Mouse (Mus musculus) lung, postnatal 25 days (tissue): ENCODE data around the gene Col24a1.
"Not testable (repeated sequence)": the region's sequence is repeated elsewhere in the genome, so short reads cannot be mapped to it uniquely, and the experiment has no call there.

Experiments used
- DNase-seq: peaks from one replicate; pipeline ENCODE4 v3.0.0; 2022; ENCODE audit warnings: low spot score

The Col24a1 gene

DNA sequence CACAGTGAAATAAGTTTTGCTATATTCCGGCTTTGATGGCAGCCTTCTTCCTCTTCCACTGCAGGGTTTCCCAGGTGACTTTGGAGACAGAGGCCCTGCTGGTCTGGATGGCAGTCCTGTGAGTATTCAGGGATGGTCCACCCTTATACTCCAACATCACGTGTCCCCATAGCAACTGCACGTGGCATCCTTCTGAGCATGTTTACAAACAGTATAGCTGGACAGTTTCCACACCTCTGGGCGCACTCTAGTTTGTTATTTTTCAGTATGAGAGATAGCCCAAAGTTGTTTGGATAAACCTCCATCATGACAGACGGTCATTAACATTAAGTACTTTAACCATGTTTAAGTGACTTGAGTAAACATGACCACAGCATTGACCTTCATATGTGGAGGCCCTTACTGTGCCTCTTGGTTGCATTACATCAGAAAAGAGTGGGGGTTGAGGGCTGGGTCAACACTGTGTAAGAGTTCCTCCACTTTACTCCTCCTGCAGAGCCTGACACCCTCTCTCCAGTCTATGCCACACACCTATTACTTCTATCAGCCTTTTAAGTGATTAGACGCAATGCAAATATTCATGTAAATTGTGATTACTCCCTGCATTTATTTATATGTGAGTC, 64.7 kb downstream of the Col24a1 start:
- DNase-seq = no peak

DNA sequence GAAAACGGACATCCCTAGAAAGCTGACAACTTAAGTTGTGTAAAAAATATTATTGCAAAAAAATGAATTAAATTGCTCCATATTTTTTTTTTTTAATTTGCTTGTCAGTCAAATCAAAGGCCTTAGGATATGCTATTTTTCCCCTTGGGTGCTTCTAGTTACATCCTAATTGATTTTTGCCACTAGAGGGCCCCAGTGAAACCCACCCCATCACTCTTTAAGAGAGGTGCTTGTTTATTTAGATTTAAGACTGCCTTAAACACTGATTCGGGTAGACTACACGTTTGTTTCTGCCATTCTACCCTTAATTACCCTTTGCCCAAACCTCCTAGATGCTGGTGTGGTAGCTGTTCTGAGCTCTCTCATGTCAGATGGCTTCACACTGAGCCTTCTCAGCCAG, 73.0 kb downstream of the Col24a1 start:
- DNase-seq = no peak

DNA sequence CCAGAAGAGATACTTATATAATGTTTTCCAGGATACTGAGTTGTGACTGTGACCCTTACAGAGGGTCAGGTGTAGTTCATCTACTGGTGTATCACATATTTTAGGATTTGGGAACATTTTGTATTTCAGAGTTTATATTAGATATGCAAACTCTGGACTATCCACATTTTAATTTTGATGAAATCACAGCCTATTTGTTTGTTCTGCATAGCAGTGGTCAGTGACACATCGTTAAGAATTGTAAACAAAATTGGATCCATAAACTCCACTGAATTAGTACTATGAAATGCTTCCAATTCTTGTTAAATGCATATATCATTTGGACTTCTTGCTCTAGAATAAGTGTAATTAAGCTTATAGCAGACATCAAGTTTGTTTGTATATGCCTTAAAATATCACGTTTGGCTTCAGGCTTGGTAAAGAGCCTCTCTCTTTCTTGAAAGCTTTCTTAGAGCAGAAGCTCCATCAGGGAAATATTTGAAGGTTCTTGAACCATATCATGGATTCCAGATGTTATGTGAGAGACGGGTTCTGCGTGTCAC, 75.0 kb downstream of the Col24a1 start:
- no peak for DNase-seq

DNA sequence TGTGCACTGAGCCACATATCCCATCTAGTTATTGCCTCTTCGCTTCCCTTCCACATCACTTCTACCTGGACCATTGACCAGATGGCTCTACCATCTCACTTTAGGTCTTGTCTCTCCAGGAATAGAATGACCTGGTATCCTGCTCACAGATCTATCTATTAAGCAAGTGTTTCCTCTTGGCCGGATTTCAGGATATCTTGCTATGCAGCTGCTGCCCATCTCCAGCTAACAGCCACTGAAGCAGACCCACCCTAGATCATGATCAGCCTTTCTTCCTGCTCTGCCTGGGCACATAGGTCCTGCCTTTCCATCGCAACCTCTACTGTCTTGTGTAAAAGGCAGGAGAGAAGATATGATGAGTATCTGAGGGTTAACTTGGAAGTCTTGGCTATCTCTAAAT, 84.0 kb downstream of the Col24a1 start:
- no peak for DNase-seq

DNA sequence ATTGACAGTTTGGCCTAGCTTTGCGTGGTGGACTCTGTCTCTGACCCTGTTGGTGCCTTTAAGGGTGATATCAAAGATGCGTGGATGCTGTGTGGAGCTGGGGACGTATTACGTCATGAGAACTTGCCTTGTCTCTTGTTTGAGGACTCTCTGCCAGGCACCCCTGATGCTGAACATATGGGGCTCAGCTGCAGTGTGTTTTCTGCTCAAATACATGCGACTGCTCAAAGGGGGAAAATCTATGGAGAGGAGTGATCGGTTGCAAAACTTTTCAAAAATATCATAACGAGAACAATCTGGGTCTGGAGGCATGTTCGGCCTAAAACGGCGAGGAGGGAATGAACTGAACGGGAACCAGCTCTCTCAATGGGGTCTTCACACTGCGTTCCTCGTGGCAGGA, 90.8 kb downstream of the Col24a1 start:
- DNase-seq = no peak

DNA sequence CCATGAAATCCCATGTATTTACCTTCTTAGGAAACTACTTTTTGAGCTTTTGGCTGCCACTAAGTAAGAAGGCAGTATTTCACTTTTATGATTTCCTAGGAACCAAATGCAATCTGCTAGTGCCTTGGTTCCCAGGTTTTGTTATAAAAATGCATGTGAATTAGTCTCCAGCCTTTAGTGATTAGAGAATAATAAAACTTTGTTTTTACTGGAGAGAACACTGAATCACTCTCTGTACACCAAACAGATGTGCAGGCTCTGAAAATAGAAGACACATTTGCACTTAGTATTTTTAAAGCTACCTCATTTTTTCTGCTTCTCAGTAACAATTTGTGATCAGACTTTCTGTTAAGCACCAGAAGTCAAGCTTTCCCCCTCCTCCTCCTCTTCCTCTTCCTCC, 94.2 kb downstream of the Col24a1 start:
- DNase-seq = no peak

DNA sequence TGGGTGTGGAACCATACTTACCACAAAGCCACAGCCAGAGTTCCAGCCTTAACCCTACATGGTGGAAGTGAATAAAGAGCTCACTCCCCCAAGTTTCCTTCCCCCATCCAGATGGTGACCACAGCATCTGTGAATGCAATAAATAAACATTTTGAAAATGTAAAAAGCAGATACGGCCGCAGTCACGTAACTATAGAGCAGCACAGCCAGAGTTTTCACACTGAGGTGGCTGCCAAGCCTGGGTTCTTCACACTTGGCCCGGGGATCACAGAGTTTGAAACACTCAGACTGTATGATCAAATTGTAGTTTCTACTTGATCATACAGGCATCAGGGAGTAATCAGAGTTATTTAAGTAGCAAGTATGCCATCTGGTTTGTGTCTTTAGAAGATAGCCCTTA, 98.4 kb downstream of the Col24a1 start:
- no peak for DNase-seq

DNA sequence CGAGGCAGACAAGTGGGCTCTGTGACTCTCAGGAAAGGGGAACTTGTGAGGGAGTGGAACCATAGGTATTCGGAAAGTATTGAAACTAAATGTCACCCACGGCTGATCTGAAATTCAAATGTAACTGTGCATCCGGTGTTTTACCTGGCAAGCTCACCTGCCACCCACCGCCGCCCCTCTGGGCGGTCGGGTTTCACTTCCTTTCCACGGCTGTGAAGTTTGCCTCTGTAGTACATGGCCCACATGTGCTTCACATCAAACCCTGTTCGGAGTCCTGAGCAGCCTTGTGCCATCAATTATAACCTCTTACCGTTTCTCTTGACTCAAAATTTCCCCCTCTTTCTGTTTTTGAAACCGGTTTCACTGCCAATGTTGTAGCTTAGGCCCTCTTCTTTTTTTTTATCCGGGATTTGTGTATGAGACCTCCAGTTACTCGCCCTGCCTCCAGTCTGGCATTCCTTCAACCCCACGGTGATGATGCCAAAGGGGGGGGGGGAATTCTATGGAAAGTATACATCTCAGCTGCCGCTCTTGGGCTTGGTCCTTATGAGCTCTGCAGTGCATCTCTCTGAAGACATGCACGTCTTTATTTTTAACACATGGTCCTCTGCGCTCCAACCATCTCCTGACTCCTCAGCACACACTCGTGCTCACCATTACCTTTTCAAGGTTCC, 99.9 kb downstream of the Col24a1 start:
- DNase-seq = no peak

DNA sequence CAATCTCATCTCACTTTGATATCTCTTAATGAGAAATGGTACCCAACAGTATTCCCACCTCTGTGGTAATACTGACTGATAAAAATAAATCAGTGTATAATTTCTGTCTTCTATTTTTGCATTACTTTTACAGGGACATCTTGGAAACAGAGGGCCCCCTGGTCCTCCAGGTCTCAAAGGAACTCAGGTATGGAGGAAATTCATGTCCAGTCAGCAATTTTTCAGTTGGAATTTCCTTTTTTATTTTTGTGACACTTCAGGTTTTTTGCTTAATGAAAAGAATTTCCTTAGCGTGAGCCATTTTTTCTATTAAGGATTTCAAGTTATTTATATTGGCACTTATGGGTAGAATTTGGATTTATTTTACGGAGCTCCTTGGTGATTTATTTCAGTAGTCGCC, 106.9 kb downstream of the Col24a1 start:
- no peak for DNase-seq

DNA sequence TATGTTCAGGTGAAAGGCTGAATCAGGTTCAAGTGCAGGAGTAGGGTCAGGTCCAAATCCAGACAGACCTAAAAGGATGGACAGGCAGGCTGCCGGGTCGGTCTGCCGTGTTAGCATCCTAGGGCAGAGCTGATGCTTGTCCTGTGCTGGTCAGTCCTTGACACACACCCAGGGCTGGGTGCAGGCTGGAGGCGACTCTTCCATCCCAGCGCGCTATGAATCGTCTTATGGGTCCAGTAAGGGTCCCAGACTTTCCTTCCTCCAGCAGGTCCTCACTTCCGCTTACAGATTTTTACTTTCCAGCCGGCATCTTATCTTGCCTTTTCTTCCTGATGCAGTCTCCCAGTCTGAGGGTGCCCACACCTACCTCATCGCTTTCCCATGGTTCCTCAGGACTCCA, 110.0 kb downstream of the Col24a1 start:
- no peak for DNase-seq

DNA sequence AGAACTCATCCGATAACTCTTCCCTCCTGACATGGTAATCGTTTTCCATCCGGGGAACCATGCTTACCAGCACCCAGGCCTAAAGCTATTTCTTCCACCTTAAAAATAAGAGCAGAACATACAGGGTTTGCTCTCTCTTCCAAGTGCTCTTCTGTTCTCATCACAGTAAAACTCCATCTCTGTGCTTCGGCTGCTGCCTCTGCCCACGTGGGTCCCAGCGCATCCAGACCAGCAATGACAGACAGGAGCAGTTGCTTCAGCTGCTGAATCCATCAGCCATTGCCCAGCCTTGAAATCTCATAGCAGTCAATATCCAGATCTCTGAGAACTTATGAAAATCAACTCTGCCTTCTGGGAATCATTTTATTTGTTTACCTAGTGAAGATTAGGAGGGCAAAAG, 110.7 kb downstream of the Col24a1 start:
- DNase-seq = no peak

DNA sequence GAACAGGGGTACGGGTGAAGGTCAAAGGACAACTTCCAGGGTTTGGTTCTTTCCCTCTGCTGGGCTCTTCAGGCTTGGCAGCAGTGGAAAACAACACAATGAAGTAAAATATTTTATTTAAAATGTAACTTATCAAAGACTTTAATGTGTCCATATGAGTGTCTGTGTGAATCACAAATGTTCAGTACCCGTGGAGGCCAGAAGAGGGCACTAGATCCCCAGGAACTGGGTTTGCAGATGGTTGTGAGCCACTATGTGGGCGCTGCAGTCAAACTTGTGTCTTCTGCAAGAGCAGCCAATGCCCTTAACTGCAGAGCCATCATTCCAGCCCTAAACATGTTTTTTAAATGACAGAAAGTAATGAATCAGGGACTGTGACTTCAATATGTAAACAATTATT, 115.8 kb downstream of the Col24a1 start:
- DNase-seq = no peak

DNA sequence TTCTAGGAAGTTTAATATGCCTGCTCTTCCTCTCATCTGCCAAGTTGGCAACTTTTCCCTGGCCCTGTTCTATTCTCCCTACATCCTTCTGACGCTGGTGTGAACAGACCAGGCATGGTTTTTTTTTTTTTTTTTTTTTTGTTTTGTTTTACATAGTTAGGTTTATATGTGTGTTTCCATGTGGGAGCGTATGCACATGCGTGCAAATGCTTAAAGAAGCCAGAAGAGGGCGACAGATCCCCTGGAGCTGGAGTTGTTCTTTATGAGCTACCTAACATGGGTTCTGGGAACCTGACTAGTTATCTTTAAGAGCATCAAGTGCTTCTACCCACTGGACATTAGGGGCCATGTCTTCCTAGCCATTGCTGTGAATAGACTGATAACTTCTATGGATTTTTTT, 119.9 kb downstream of the Col24a1 start:
- no peak for DNase-seq

DNA sequence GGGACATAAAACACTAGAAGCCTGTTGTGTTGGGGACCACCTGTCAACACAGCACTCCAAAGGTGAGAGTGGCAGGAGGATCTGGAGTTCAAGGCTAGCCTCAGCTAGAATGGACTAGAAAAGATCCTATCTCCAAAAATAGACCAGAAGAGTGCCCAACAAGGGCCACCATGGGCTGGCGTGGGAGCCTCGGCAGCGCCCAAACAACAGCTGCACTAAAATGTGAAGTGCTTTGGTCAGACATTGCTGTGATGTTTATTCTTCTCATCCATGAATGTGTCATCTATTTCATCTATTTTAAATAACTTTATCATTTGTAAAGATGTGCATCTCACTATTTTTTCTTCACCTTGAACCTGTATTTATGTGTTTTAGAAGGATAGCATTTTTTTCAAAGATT, 122.1 kb downstream of the Col24a1 start:
- no peak for DNase-seq

DNA sequence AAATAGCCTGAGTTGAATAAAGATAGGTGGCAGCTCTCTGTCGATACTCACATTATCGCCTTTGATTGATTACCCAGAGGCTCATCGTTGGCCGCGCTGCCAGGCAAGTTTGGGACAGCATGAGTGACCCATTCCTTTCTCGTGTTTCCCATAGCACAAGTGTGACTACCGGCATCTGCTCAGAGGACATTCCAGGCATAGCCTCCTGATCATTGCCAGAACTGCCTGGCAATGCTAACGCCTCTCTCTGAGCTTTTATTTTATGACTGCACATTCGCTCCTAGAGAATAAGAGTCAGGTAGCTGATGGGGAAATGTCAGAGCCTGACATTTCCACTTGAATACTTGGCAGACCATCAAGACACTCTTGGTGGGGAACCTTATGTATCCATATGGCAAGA, 125.5 kb downstream of the Col24a1 start:
- no peak for DNase-seq

DNA sequence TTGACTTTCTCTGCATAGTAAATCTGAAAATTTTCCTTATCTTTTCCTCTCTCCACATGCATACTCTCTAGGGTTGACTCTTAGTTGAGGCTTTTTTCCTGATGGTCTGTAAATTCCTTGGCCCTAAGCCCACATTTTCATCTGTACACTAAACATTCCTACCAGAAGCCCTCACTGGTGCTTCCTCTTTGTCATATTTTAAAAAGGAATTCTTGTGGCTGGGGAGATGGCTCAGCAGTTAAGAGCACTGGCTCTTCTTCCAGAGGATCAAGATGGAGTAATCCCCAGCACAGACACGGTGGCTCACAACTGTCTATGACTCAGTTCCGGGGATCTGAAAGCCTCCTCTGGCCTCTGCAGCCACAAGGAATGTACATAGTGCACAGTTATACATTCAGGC, 128.1 kb downstream of the Col24a1 start:
- DNase-seq = no peak

DNA sequence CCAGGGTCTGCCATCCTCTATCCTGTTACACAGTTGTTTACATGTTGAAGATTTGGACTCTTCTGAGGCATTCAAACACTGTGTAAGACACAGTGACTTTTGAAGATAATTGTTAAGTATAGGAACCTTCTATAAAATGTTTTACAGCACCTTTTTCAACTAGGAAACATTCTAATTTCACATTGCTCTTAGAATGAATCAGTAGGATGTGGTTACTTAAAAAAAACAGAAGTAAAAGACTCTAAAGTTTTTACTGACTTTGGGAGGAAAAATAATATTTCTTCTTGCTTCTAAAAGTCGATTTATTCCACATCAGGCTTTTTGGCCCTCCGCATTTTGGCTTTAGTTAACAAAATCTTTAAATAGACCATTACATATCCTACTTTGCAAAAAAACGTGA, 129.8 kb downstream of the Col24a1 start:
- no peak for DNase-seq

DNA sequence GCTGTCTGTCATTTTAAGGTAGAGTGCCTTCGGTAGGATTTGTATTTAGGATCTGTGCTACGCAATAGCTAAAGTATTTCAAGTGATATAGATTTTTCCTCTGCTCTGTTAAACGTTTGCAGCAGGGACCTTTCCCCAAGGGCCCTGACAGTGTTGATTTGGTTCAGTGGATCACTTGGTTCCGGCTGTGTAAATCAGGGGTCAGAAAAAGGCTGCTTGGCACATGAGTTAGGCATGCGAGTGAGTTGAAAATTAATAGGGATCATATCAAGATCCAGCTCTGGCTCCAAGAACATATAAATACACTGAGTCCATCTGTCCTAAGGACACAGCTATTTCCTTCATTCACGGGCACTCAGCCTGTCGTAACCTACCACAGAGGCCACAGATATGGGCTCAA, 146.1 kb downstream of the Col24a1 start:
- DNase-seq = no peak

DNA sequence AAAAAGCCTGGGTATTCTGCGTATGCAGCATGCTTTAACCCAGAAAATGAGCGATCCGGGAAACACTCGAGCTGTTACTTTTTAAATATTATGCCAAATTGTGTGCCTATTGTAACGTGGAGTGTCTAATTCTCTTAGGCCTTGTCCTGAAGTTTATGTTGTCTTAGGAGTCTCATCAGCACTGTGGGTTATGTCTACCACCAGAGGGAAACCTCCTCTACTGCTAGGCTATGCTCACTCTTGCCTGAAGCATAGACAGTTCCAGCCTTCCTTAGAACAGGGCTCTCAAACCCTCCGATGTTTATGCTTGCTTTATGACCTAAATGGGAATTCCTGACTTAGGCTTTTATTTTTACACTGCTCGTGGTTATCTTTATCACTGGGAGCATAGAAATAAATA, 146.8 kb downstream of the Col24a1 start:
- DNase-seq = no peak

DNA sequence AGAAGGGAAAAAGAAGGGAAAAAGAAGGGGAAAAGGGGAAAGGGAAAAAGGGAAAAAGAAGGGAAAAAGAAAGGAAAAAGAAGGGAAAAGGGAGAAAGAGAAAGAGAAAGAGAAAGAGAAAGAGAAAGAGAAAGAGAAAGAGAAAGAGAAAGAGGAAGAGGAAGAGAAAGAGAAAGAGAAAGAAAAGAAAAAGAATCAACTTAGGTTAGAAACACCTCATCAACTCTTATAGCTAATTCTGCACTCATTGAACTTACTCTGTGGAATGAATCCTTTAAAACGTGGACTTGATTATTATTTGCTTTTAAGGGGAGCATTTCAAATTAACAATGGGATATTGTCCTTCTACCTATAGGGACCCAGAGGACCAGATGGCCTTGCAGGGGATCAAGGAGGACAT, 148.7 kb downstream of the Col24a1 start:
- DNase-seq = no peak

DNA sequence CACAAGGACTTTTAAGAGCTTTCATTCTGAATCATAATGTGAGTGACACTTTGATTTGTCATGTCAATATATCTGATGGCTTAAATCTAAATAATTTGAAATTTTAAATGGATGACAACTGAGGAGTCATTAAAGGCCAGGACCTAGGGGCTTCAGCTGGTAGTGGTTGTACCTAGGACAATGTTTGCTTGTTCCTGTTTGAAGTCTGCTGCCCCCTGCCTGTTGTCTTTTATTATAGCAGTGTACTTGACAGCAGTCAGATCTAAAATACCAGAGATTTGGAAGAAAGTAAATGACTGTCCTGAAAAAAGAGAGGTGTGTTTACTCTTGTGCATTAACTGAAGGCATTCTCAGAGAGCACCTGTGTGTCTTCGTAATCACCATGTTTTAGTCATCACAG, 150.0 kb downstream of the Col24a1 start:
- peak; percentile 3 for DNase-seq

DNA sequence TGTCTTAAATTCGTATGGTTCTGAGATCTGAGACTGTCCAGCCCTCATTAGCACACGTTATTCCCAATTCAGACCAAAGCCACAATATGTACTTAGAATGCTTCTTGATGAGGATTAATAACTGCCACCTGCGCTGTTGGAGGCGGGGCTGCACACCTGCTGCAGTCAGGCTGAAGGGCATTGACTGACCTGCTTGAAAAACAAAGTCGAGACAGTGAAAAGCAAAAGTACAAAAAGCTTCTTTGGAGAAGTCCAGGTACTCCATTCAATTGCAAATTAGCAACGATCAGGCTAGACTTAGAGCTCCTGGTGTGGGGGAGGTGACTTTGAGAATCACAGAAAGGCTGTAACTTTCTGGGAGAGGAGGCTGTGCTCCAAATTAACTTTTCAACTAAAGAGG, 150.9 kb downstream of the Col24a1 start:
- not testable (repeated sequence) for DNase-seq

DNA sequence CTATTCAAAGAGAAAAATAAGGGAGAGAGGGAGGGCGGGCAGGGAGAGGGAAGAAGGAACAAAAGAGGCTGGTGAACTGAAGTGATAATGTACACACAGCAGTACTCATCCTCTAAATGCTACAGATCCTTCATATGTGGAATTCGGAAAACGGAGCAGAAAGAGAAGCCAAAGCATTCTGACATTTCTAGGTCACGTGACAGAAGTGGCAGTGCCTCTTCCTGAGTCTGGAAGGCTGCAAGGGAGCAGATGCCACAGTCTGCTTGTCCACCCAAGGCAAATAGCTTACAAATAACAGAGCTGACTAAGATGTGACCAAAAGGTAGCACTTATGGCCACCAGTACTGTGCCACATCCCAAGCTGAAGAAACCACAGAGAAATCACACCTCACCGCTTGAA, 164.8 kb downstream of the Col24a1 start:
- DNase-seq = no peak

DNA sequence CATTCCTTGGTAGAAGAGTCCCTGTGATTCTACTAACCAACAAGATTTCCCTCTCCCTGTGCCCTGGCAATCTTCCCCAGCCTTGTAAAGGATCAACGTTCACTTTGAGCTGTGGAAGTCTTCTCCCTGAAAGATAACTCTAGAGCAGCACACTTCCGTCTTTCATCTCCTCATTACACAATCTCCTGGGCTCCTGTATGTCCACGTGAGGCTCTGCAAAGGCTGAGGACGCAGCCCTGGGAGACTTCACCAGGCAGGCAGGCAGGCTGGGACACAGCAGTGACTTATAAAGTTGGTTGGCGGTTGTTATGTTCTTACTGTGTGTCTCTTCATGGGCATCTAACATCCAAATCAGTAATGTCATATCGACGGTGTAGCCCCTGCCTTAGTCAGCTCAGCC, 170.1 kb downstream of the Col24a1 start:
- DNase-seq = peak; percentile 22
